Mouse (Mus musculus) neutrophil, adult 5-6 weeks (primary cell): Measurements from ENCODE around the gene Stab1. TPM values are rescaled to one million over a fixed set of nuclear protein-coding genes. Genes with fewer than 3 reads are reported as not detected.

Experiments
- ATAC-seq: fragments of 151-379, 151-347 bp; 2 replicates; pipeline ENCODE4 v1.8.0; 2017; ENCODE audit warnings: mild to moderate bottlenecking, moderate TSS enrichment; ENCODE audit not compliant: insufficient number of reproducible peaks, poor library complexity, low FRiP score, severe bottlenecking; ENCODE audit errors: extremely low read depth
- total RNA-seq: library from RNA; stranded (forward); fragments of 200-1000 nt; gene quantifications from 2 replicates; pipeline ENCODE4 v1.2.3, GENCODE M21; 2017

Gene Stab1
- total RNA-seq, 1 experiment from 2014 or later, result 5.0 TPM

- ATAC-seq, result peak; percentile 79
Observed at GRCm38 (mm10) chr14:31195968-31196367, 27.5 kb upstream of the Stab1 start.

- no peak for ATAC-seq
Observed at GRCm38 (mm10) chr14:31195521-31195920, 27.1 kb upstream of the Stab1 start.

GRCm38 (mm10) chr14:31194891-31195513, 26.6 kb upstream of the Stab1 start:
- ATAC-seq, result peak; percentile 24

- no peak for ATAC-seq
Observed at GRCm38 (mm10) chr14:31194441-31194840, 26.0 kb upstream of the Stab1 start.

GRCm38 (mm10) chr14:31193791-31194190, 25.4 kb upstream of the Stab1 start:
- no peak for ATAC-seq

- no peak for ATAC-seq
Observed at GRCm38 (mm10) chr14:31191936-31192335, 23.5 kb upstream of the Stab1 start.

GRCm38 (mm10) chr14:31189348-31189747, 20.9 kb upstream of the Stab1 start:
- ATAC-seq, result no peak

- peak; percentile 18; the same call in 1 of the 2 replicates for ATAC-seq
Observed at GRCm38 (mm10) chr14:31188771-31189181, 20.3 kb upstream of the Stab1 start.

GRCm38 (mm10) chr14:31186656-31187055, 18.2 kb upstream of the Stab1 start:
- ATAC-seq, result no peak

GRCm38 (mm10) chr14:31184195-31184594, 15.8 kb upstream of the Stab1 start:
- no peak for ATAC-seq

GRCm38 (mm10) chr14:31183541-31183940, 15.1 kb upstream of the Stab1 start:
- ATAC-seq, result no peak

GRCm38 (mm10) chr14:31182786-31183290, 14.4 kb upstream of the Stab1 start:
- no peak for ATAC-seq

GRCm38 (mm10) chr14:31181512-31181911, 13.1 kb upstream of the Stab1 start:
- no peak for ATAC-seq

- no peak for ATAC-seq
Observed at GRCm38 (mm10) chr14:31179677-31180365, 11.4 kb upstream of the Stab1 start.

- no peak for ATAC-seq
Observed at GRCm38 (mm10) chr14:31177715-31178114, 9.3 kb upstream of the Stab1 start.

- ATAC-seq, result no peak
Observed at GRCm38 (mm10) chr14:31177287-31177686, 8.8 kb upstream of the Stab1 start.

- no peak for ATAC-seq
Observed at GRCm38 (mm10) chr14:31173537-31173936, 5.1 kb upstream of the Stab1 start.

- no peak for ATAC-seq
Observed at GRCm38 (mm10) chr14:31172781-31173455, 4.5 kb upstream of the Stab1 start.

- ATAC-seq, result no peak
Observed at GRCm38 (mm10) chr14:31171821-31172220, 3.4 kb upstream of the Stab1 start.

- no peak for ATAC-seq
Observed at GRCm38 (mm10) chr14:31171386-31171785, 2.9 kb upstream of the Stab1 start.
